11 mouse cellular contexts compared by ENCODE assay signal in genomic region chr11:107102465-107103223, GRCm38 (mm10). TPM values are rescaled to one million over a fixed set of nuclear protein-coding genes. Genes with fewer than 3 reads are reported as not detected.
DNase-seq lines count a peak whose midpoint lies in the region; ATAC-seq and TF ChIP-seq lines count a peak whose summit lies in the region.
"Had no signal": no experiment of that assay in that cellular context is flagged by ENCODE, and none has a peak within 500 bp of the region (broad histone marks: within the 10 kb centered on the region; RNA-seq: fewer than 3 reads in every experiment).

No protein-coding gene starts in this region.

- 49% methylated on average over 11 of the region's 11 CpGs for WGBS in heart, embryonic 13.5 days
- 90% methylated on average over 11 of the region's 11 CpGs for WGBS in hindbrain, embryonic 10.5 days

- H3K4me2 ChIP-seq in heart, embryonic 13.5 days = peak overlapping the region; percentile 8; the same call in 1 of the 2 replicates
- H3K4me2 ChIP-seq in CH12.LX (ENCODE audit: insufficient read depth, low read depth, poor library complexity, severe bottlenecking) = peak overlapping the region; percentile 69
- H3K4me2 ChIP-seq: embryonic facial prominence, embryonic 15.5 days; liver, embryonic 13.5 days had no signal

- peak overlapping the region; percentile 24; the same call in 1 of the 2 replicates for H3K9ac ChIP-seq in heart, embryonic 13.5 days
- H3K9ac ChIP-seq in CH12.LX (ENCODE audit: insufficient read depth, low read depth) = peak overlapping the region; percentile 25
- H3K9ac ChIP-seq: embryonic facial prominence, embryonic 15.5 days; liver, embryonic 13.5 days had no signal

- no peak for TF ChIP-seq CTCF in CH12.LX (conservative IDR thresholded peaks at IDR 0.05 in 1 of 2, IDR thresholded peaks at IDR 0.05 in 1 of 2; ENCODE audit: low read depth in 2 of 2, low read length in 2 of 2)

- H3K27me3 ChIP-seq in heart, embryonic 13.5 days (replicated peaks) = no peaks in the 10 kb centered on the region
- no peaks in the 10 kb centered on the region for H3K27me3 ChIP-seq in CH12.LX (replicated peaks)
- no peaks in the 10 kb centered on the region for H3K27me3 ChIP-seq in hindbrain, embryonic 10.5 days (ENCODE audit: insufficient read depth, poor library complexity, severe bottlenecking)
- H3K27me3 ChIP-seq: embryonic facial prominence, embryonic 15.5 days; liver, embryonic 13.5 days; Patski had no signal

- dilution Hi-C loops in CH12.LX (cut with MboI; ENCODE audit: extremely low pct_ligation_motif_present, extremely low pct_unique_long_range_greater_than_20kb, low sequenced_read_pairs) = no loop called here

- no peak for DNase-seq in heart, adult 9 months (ENCODE audit: low spot score in 2 of 2)
- DNase-seq in CH12.LX (ENCODE audit: extremely low read depth) = peak; percentile 93
- peak; percentile 40 to 51 for DNase-seq in lung, adult 18-20 months
- peak; percentile 46 to 55 for DNase-seq in spleen, adult 18-20 months
- no peak for DNase-seq in hindbrain, embryonic 10.5 days (ENCODE audit: low spot score)
- no peak for DNase-seq in kidney, postnatal 4 days
- DNase-seq: liver, embryonic 13.5 days had no signal

- TF ChIP-seq EP300 in CH12.LX (IDR thresholded peaks at IDR 0.05; ENCODE audit: low read length) = peak; percentile 34; the same call in 1 of the 2 replicates

- peaks cover 54% of the 10 kb centered on the region for H3K4me1 ChIP-seq in heart, embryonic 13.5 days
- H3K4me1 ChIP-seq in CH12.LX (ENCODE audit: control insufficient read depth in 1 of 2, insufficient read depth in 2 of 2) = peaks cover 22 to 65% of the 10 kb centered on the region in 2 experiments
- peaks cover 7% of the 10 kb centered on the region; the same call in 1 of the 2 replicates for H3K4me1 ChIP-seq in hindbrain, embryonic 10.5 days (replicated peaks)

- no peak for TF ChIP-seq POLR2A in CH12.LX (IDR thresholded peaks at IDR 0.05; ENCODE audit: low read depth, low read length)

- ATAC-seq in heart, embryonic 13.5 days (ENCODE audit: extremely low read depth, insufficient number of reproducible peaks, low FRiP score, low TSS enrichment) = no peak
- no peak for ATAC-seq in erythroblast, adult 5-6 weeks (replicated peaks; ENCODE audit: low FRiP score, poor library complexity, severe bottlenecking)
- ATAC-seq: Patski had no signal

- peak overlapping the region; percentile 60 for H3K27ac ChIP-seq in heart, embryonic 13.5 days (replicated peaks)
- H3K27ac ChIP-seq in CH12.LX (ENCODE audit: insufficient read depth, low read depth) = peak overlapping the region; percentile 72
- no peak overlapping the region for H3K27ac ChIP-seq in hindbrain, embryonic 10.5 days
- H3K27ac ChIP-seq: embryonic facial prominence, embryonic 15.5 days; liver, embryonic 13.5 days had no signal

- peaks cover 58% of the 10 kb centered on the region for H3K79me2 ChIP-seq in CH12.LX (replicated peaks; ENCODE audit: control insufficient read depth, extremely low read depth, insufficient read depth, poor library complexity, severe bottlenecking)

- H3K36me3 ChIP-seq in heart, embryonic 13.5 days = peaks cover 31% of the 10 kb centered on the region
- peaks cover 20 to 46% of the 10 kb centered on the region in 2 experiments for H3K36me3 ChIP-seq in CH12.LX (replicated peaks in 1 of 2; ENCODE audit: control insufficient read depth in 1 of 2, insufficient read depth in 1 of 2, low read length in 1 of 2)
- H3K36me3 ChIP-seq in hindbrain, embryonic 10.5 days = peaks cover 50% of the 10 kb centered on the region

- in situ Hi-C loops in CH12.LX (cut with MboI; ENCODE audit: low pct_ligation_motif_present, low pct_unique_long_range_greater_than_20kb, low sequenced_read_pairs) = no loop called here

- no peak overlapping the region for H3K4me3 ChIP-seq in heart, embryonic 13.5 days
- H3K4me3 ChIP-seq in CH12.LX (replicated peaks in 1 of 3; ENCODE audit: low read depth in 2 of 3, low read length in 2 of 3, poor library complexity in 1 of 3) = peak overlapping the region in 2 of 3 experiments; percentile 17 to 37
- H3K4me3 ChIP-seq in hindbrain, embryonic 10.5 days = no peak overlapping the region
- H3K4me3 ChIP-seq: embryonic facial prominence, embryonic 15.5 days; liver, embryonic 13.5 days had no signal

- no peak for TF ChIP-seq RAD21 in CH12.LX (IDR thresholded peaks at IDR 0.05; ENCODE audit: low read depth, low read length)

- no peaks in the 10 kb centered on the region for H3K9me3 ChIP-seq in heart, embryonic 13.5 days
- H3K9me3 ChIP-seq in CH12.LX (replicated peaks; ENCODE audit: low read length) = no peaks in the 10 kb centered on the region
- no peaks in the 10 kb centered on the region for H3K9me3 ChIP-seq in hindbrain, embryonic 10.5 days
- H3K9me3 ChIP-seq: embryonic facial prominence, embryonic 15.5 days; liver, embryonic 13.5 days had no signal

TF ChIP-seq in CH12.LX, 34 proteins besides CTCF, POLR2A, EP300 and RAD21:
- TF ChIP-seq MAX (IDR thresholded peaks at IDR 0.05; ENCODE audit: low read length) = no peak
- TF ChIP-seq BHLHE40 (IDR thresholded peaks at IDR 0.05; ENCODE audit: low read depth, low read length) = peak; percentile 45
- peak; percentile 68; the same call in 1 of the 2 replicates for TF ChIP-seq MYC (IDR thresholded peaks at IDR 0.05; ENCODE audit: low read depth, low read length)
- TF ChIP-seq JUND (conservative IDR thresholded peaks at IDR 0.05; ENCODE audit: low read depth, low read length) = peak; percentile 64
- peak; percentile 86 for TF ChIP-seq IRF4 (IDR thresholded peaks at IDR 0.05; ENCODE audit: low read depth, low read length)
- peak; percentile 63 for TF ChIP-seq ELF1 (IDR thresholded peaks at IDR 0.05; ENCODE audit: low read depth, low read length)
- TF ChIP-seq CHD1 (IDR thresholded peaks at IDR 0.05; ENCODE audit: low read depth, low read length) = peak; percentile 53; the same call in 1 of the 2 replicates
- peak; percentile 24; the same call in 1 of the 2 replicates for TF ChIP-seq HCFC1 (IDR thresholded peaks at IDR 0.05; ENCODE audit: low read depth, low read length)
- no peak for TF ChIP-seq SMC3 (IDR thresholded peaks at IDR 0.05; ENCODE audit: low read depth, low read length)
- TF ChIP-seq MAZ (IDR thresholded peaks at IDR 0.05; ENCODE audit: low read depth, low read length) = 0 out of 2 replicates have a peak, but pooled peaks have one; percentile 49
- TF ChIP-seq USF1 (IDR thresholded peaks at IDR 0.05; ENCODE audit: low read depth, low read length) = no peak
- TF ChIP-seq TBP (conservative IDR thresholded peaks at IDR 0.05; ENCODE audit: low read depth, low read length) = 0 out of 2 replicates have a peak, but pooled peaks have one; percentile 43
- peak; percentile 21; the same call in 1 of the 2 replicates for TF ChIP-seq MXI1 (IDR thresholded peaks at IDR 0.05; ENCODE audit: low read depth, low read length)
- TF ChIP-seq SIN3A (IDR thresholded peaks at IDR 0.05; ENCODE audit: low read length) = peak; percentile 42

RNA-seq across cellular contexts. Expression of gene Bptf, which starts 29.3 kb away (rescaled TPM):
- polyA plus RNA-seq in heart, embryonic 13.5 days (2015; fragmentation: Nextera tagmentation; extraction: Ambion mirVana) = 17.9 and 18.3 TPM in 2 replicates
- total RNA-seq in CH12.LX (2012; rRNA removed) (28.0 and 29.6 TPM in 2 replicates), CH12.LX (2014; rRNA removed) (22.1 and 22.2 TPM in 2 replicates)
- 55.6 and 63.9 TPM in 2 replicates for polyA plus RNA-seq in CH12.LX (2012; ENCODE audit: insufficient read length, low read depth)
- 30.4 and 37.8 TPM in 2 replicates for total RNA-seq in erythroblast, adult 5-6 weeks (2015; ENCODE audit: low replicate concordance)
- total RNA-seq in erythroblast, adult 5-6 weeks (2017; ENCODE audit: low replicate concordance) = 34.2 and 41.3 TPM in 2 replicates
- polyA plus RNA-seq in hindbrain, embryonic 10.5 days (2016; fragmentation: Nextera tagmentation; extraction: Ambion mirVana) = 26.8 and 32.7 TPM in 2 replicates

Comparison
In these comparisons a context has a peak if more than half of its experiments do, and no peak if none do; other contexts are left out.
1. H3K4me3 ChIP-seq: peak in CH12.LX (2 of 3); none in heart, embryonic 13.5 days (single experiment) and hindbrain, embryonic 10.5 days (single experiment).
2. DNase-seq: peak in CH12.LX (single experiment), lung, adult 18-20 months (2 of 2) and spleen, adult 18-20 months (2 of 2); none in heart, adult 9 months (0 of 2), hindbrain, embryonic 10.5 days (single experiment) and kidney, postnatal 4 days (0 of 2).